Mouse (Mus musculus) bone marrow, adult 2 months (tissue): ENCODE data around the gene Dgki.

Experiments used
- CTCF ChIP-seq: fragments of 200-500 bp; IDR thresholded peaks from 2 replicates; pipeline ENCODE4 v1.5.1; 2011; ENCODE audit warnings: low read length, control low read depth; ENCODE audit not compliant: control insufficient read depth, insufficient read depth
- POLR2A ChIP-seq: fragments of 200-500 bp; IDR thresholded peaks from 2 replicates; pipeline ENCODE4 v1.6.1; 2011; ENCODE audit warnings: low read depth, mild to moderate bottlenecking, control low read depth, low read length, borderline replicate concordance; ENCODE audit not compliant: control insufficient read depth

- TF ChIP-seq POLR2A: no peak
- TF ChIP-seq CTCF: no peak
Observed at GRCm38 (mm10) chr6:36936816-36937215, 363.2 kb downstream of the Dgki start.
